Mouse (Mus musculus): Measurements from ENCODE around the gene Tspan3. TPM values are rescaled to one million over a fixed set of nuclear protein-coding genes. Genes with fewer than 3 reads are reported as not detected.

Tspan3 gene
- polyA plus RNA-seq, 1 experiment: 135 TPM

- H3K4me3 ChIP-seq: no peak overlapping the region
- H3K27me3 ChIP-seq (ENCODE audit: control insufficient read depth, insufficient read depth, insufficient read length): no peaks in the 10 kb centered on the region
- TF ChIP-seq MYOG (IDR thresholded peaks at IDR 0.05; ENCODE audit: control insufficient read depth in 1 of 3, insufficient read depth in 1 of 3, insufficient read length in 2 of 3, low read depth in 2 of 3) (peak in 1 of 3 experiments; percentile 43), CEBPB (IDR thresholded peaks at IDR 0.05; ENCODE audit: insufficient read depth, poor library complexity, severe bottlenecking) (no peak), MYOD1 (IDR thresholded peaks at IDR 0.05; ENCODE audit: control insufficient read depth in 1 of 3, insufficient read length in 2 of 3, low read depth in 2 of 3) (peak in 1 of 3 experiments; percentile 50), USF1 (IDR thresholded peaks at IDR 0.05; ENCODE audit: low read depth) (no peak)
- peak overlapping the region; percentile 59 for H3K4me2 ChIP-seq (ENCODE audit: low read depth)
- H3K36me3 ChIP-seq (ENCODE audit: control insufficient read depth, insufficient read depth): no peaks in the 10 kb centered on the region
- peaks cover 73% of the 10 kb centered on the region for H3K79me2 ChIP-seq (ENCODE audit: control insufficient read depth, insufficient read depth)
- no peak overlapping the region for H3ac ChIP-seq (ENCODE audit: control insufficient read depth, insufficient read length)
Observed at GRCm38 (mm10) chr9:56151745-56152481, 13.4 kb downstream of the Tspan3 start.

GRCm38 (mm10) chr9:56146326-56146923, 18.9 kb downstream of the Tspan3 start:
- Histone ChIP-seq H3K79me2 (ENCODE audit: control insufficient read depth, insufficient read depth) (peaks cover 30% of the 10 kb centered on the region), H3K36me3 (ENCODE audit: control insufficient read depth, insufficient read depth) (peaks cover 11% of the 10 kb centered on the region), H3K4me2 (ENCODE audit: low read depth) (no peak overlapping the region), H3K27me3 (ENCODE audit: control insufficient read depth, insufficient read depth, insufficient read length) (no peaks in the 10 kb centered on the region), H3ac (ENCODE audit: control insufficient read depth, insufficient read length) (no peak overlapping the region), H3K4me3 (no peak overlapping the region)
- TF ChIP-seq USF1 (IDR thresholded peaks at IDR 0.05; ENCODE audit: low read depth) (no peak), MAX (IDR thresholded peaks at IDR 0.05; ENCODE audit: low read depth) (no peak), TCF12 (IDR thresholded peaks at IDR 0.05; ENCODE audit: insufficient read depth, poor library complexity, severe bottlenecking) (no peak), POLR2A (IDR thresholded peaks at IDR 0.05; ENCODE audit: insufficient read length, low read depth) (no peak), REST (IDR thresholded peaks at IDR 0.05; ENCODE audit: insufficient read depth, insufficient read length) (no peak), MYOD1 (IDR thresholded peaks at IDR 0.05; ENCODE audit: control insufficient read depth in 1 of 3, insufficient read length in 2 of 3, low read depth in 2 of 3) (no peak), CEBPB (IDR thresholded peaks at IDR 0.05; ENCODE audit: insufficient read depth, poor library complexity, severe bottlenecking) (no peak), TCF3 (IDR thresholded peaks at IDR 0.05; ENCODE audit: insufficient read length, low read depth) (no peak), SRF (IDR thresholded peaks at IDR 0.05; ENCODE audit: control insufficient read depth, insufficient read length, low read depth) (no peak), E2F4 (IDR thresholded peaks at IDR 0.05; ENCODE audit: insufficient read depth) (no peak)

DNA sequence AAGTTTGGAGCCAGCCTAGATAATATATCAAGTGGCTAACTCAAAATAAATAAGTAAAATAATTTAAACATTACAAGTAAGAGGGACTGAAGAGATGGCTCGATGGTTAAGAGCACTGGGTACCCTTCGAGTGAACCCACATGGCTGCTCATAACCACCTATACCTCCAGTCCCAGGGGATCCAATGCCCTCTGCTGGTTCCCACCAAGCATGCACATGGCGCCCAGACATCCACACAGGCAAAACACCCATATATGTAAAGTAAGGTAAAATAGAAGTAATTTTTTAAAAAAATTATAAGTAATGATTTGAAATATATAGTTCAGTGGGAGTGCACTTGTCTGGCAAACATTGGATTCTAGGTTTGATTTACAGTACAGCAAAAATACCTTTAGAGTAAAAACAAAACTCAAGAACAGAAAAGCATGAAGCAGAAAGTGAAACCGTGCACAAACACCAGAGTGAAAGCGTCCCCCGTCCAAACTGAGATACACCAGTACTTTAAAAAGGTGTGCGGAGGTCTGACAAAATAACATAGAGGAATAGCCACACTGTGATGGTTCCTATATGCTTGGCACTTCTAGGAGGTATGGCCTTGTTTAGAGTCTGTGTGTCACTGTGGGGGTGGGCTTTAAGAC, 20.8 kb downstream of the Tspan3 start:
- Histone ChIP-seq H3ac (ENCODE audit: control insufficient read depth, insufficient read length) (no peak overlapping the region), H3K36me3 (ENCODE audit: control insufficient read depth, insufficient read depth) (peaks cover 11% of the 10 kb centered on the region), H3K79me2 (ENCODE audit: control insufficient read depth, insufficient read depth) (peaks cover 16% of the 10 kb centered on the region), H3K27me3 (ENCODE audit: control insufficient read depth, insufficient read depth, insufficient read length) (no peaks in the 10 kb centered on the region), H3K4me3 (no peak overlapping the region), H3K4me2 (ENCODE audit: low read depth) (no peak overlapping the region)
- no peak for TF ChIP-seq USF1 (IDR thresholded peaks at IDR 0.05; ENCODE audit: low read depth)
- no peak for TF ChIP-seq SRF (IDR thresholded peaks at IDR 0.05; ENCODE audit: control insufficient read depth, insufficient read length, low read depth)
- TF ChIP-seq TCF3 (IDR thresholded peaks at IDR 0.05; ENCODE audit: insufficient read length, low read depth): no peak
- TF ChIP-seq TCF12 (IDR thresholded peaks at IDR 0.05; ENCODE audit: insufficient read depth, poor library complexity, severe bottlenecking): no peak
- TF ChIP-seq POLR2AphosphoS2 (IDR thresholded peaks at IDR 0.05; ENCODE audit: insufficient read length, low read depth): no peak
- TF ChIP-seq MYOD1 (IDR thresholded peaks at IDR 0.05; ENCODE audit: control insufficient read depth in 1 of 3, insufficient read length in 2 of 3, low read depth in 2 of 3): no peak
- TF ChIP-seq CEBPB (IDR thresholded peaks at IDR 0.05; ENCODE audit: insufficient read depth, poor library complexity, severe bottlenecking): no peak
- no peak for TF ChIP-seq REST (IDR thresholded peaks at IDR 0.05; ENCODE audit: insufficient read depth, insufficient read length)
- TF ChIP-seq POLR2A (IDR thresholded peaks at IDR 0.05; ENCODE audit: insufficient read length, low read depth): no peak
- no peak for TF ChIP-seq E2F4 (IDR thresholded peaks at IDR 0.05; ENCODE audit: insufficient read depth)
- TF ChIP-seq MYOG (IDR thresholded peaks at IDR 0.05; ENCODE audit: control insufficient read depth in 1 of 3, insufficient read depth in 1 of 3, insufficient read length in 2 of 3, low read depth in 2 of 3): no peak
- no peak for TF ChIP-seq MAX (IDR thresholded peaks at IDR 0.05; ENCODE audit: low read depth)

- H3K4me2 ChIP-seq (ENCODE audit: low read depth): no peak overlapping the region
- H3ac ChIP-seq (ENCODE audit: control insufficient read depth, insufficient read length): no peak overlapping the region
- peaks cover 13% of the 10 kb centered on the region for H3K36me3 ChIP-seq (ENCODE audit: control insufficient read depth, insufficient read depth)
- H3K27me3 ChIP-seq (ENCODE audit: control insufficient read depth, insufficient read depth, insufficient read length): no peaks in the 10 kb centered on the region
- TF ChIP-seq MYOD1 (IDR thresholded peaks at IDR 0.05; ENCODE audit: control insufficient read depth in 1 of 3, insufficient read length in 2 of 3, low read depth in 2 of 3) (no peak), USF1 (IDR thresholded peaks at IDR 0.05; ENCODE audit: low read depth) (no peak), POLR2AphosphoS2 (IDR thresholded peaks at IDR 0.05; ENCODE audit: insufficient read length, low read depth) (no peak), TCF12 (IDR thresholded peaks at IDR 0.05; ENCODE audit: insufficient read depth, poor library complexity, severe bottlenecking) (no peak), MYOG (IDR thresholded peaks at IDR 0.05; ENCODE audit: control insufficient read depth in 1 of 3, insufficient read depth in 1 of 3, insufficient read length in 2 of 3, low read depth in 2 of 3) (no peak), MAX (IDR thresholded peaks at IDR 0.05; ENCODE audit: low read depth) (no peak), POLR2A (IDR thresholded peaks at IDR 0.05; ENCODE audit: insufficient read length, low read depth) (no peak), SRF (IDR thresholded peaks at IDR 0.05; ENCODE audit: control insufficient read depth, insufficient read length, low read depth) (no peak), REST (IDR thresholded peaks at IDR 0.05; ENCODE audit: insufficient read depth, insufficient read length) (no peak), TCF3 (IDR thresholded peaks at IDR 0.05; ENCODE audit: insufficient read length, low read depth) (no peak), CEBPB (IDR thresholded peaks at IDR 0.05; ENCODE audit: insufficient read depth, poor library complexity, severe bottlenecking) (no peak), E2F4 (IDR thresholded peaks at IDR 0.05; ENCODE audit: insufficient read depth) (no peak)
- H3K4me3 ChIP-seq: no peak overlapping the region
- H3K79me2 ChIP-seq (ENCODE audit: control insufficient read depth, insufficient read depth): no peaks in the 10 kb centered on the region
Observed at GRCm38 (mm10) chr9:56141776-56142175, 23.5 kb downstream of the Tspan3 start.
